Mouse (Mus musculus): ENCODE measurements around the gene Frmd6. TPM values are rescaled to one million over a fixed set of nuclear protein-coding genes. Genes with fewer than 3 reads are reported as not detected.

Gene Frmd6
- polyA plus RNA-seq, 1 experiment from 2014 or later: 12.5 TPM

DNA sequence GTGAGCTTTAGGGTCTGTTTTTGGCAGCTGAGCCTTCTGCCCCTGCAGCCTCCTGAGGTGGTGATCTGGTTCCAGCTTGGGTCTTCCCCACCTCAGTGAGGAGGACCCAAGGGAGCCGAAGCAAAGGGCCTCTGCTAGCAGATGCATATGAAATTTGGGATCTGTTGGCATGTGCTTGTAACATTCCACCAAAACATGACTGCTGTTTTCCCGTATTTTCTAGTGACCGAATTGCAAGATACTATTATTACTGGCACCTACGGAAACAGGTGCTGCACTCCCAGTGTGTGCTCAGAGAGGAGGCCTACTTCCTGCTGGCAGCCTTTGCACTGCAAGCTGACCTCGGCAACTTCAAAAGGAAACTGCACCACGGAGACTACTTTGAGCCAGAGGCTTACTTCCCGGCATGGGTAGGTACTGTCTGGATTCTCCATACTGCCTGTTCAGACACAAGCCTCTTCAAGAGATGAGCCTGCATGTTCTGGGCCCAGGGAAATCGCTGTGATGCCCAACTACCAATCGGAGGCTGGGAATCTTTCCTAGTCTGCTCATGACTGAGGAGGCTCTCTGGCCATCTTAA is 55.2 kb downstream of the Frmd6 start:
- Histone ChIP-seq H3K9me3 (ENCODE audit: control insufficient read depth, low read length) (no peaks in the 10 kb centered on the region), H3K27me3 (replicated peaks; ENCODE audit: control insufficient read depth, insufficient read depth, low read length) (no peaks in the 10 kb centered on the region), H3K4me3 (replicated peaks; ENCODE audit: low read length) (no peak overlapping the region), H3K27ac (ENCODE audit: low read length) (no peak overlapping the region), H3K36me3 (ENCODE audit: control insufficient read depth, insufficient read depth) (0 out of 2 replicates have a peak, but pooled peaks cover 3% of the 10 kb centered on the region), H3K4me1 (replicated peaks; ENCODE audit: control insufficient read depth, insufficient read depth, low read length) (peaks cover 14% of the 10 kb centered on the region; the same call in 1 of the 2 replicates), H3K4me2 (ENCODE audit: low read length) (no peak overlapping the region), H3K9ac (replicated peaks; ENCODE audit: low read depth, low read length) (no peak overlapping the region)
- ATAC-seq: no peak
- WGBS: 86% methylated on average over 9 of the region's 9 CpGs

DNA sequence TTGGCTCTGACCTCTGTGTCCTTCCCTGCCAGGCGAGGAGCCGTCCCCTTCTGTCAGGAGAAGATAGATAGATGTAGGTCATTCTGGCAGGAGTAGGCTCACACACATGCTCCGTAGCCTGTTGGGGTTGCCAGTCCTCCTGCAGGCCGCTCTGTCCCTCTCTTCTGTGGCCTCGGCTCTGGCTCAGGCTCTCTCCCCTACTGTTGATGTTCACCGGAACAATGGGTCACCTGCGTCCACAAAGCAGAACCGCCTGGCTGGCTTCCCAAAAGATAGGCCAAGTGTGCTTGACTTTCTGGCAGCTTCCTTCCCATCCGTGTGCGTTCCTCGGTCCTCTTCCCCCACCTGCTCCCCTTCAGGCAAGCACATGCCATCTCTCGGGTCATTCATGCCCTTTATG is 56.0 kb downstream of the Frmd6 start:
- H3K27me3 ChIP-seq (replicated peaks; ENCODE audit: control insufficient read depth, insufficient read depth, low read length): no peaks in the 10 kb centered on the region
- no peak overlapping the region for H3K4me2 ChIP-seq (ENCODE audit: low read length)
- no peaks in the 10 kb centered on the region for H3K9me3 ChIP-seq (ENCODE audit: control insufficient read depth, low read length)
- ATAC-seq: peak; percentile 22; the same call in 1 of the 2 replicates
- H3K4me3 ChIP-seq (replicated peaks; ENCODE audit: low read length): no peak overlapping the region
- H3K4me1 ChIP-seq (replicated peaks; ENCODE audit: control insufficient read depth, insufficient read depth, low read length): peaks cover 11% of the 10 kb centered on the region; the same call in 1 of the 2 replicates
- H3K36me3 ChIP-seq (ENCODE audit: control insufficient read depth, insufficient read depth): 0 out of 2 replicates have a peak, but pooled peaks cover 3% of the 10 kb centered on the region
- H3K9ac ChIP-seq (replicated peaks; ENCODE audit: low read depth, low read length): no peak overlapping the region
- H3K27ac ChIP-seq (ENCODE audit: low read length): no peak overlapping the region
- WGBS: 59% methylated on average over 12 of the region's 12 CpGs

DNA sequence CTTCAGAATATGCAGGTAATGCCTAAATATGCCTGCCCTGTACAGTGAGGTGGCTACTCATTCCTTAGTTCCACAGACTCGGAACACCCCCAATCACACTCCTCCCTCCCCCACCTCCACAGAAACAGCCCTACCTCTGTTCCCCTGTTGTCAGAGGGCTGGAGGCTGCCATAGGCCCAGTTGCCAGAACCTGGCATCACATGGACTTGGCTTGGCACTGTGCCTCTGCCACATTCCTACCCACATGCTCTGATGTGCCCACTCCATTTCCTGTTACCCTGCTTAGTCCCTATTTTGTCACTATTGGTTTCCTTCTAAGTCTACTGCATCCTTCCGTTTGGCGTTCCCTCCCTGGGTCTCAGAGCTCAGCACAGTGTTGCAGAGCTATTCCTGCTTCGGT is 56.5 kb downstream of the Frmd6 start:
- Histone ChIP-seq H3K27me3 (replicated peaks; ENCODE audit: control insufficient read depth, insufficient read depth, low read length) (no peaks in the 10 kb centered on the region), H3K36me3 (ENCODE audit: control insufficient read depth, insufficient read depth) (0 out of 2 replicates have a peak, but pooled peaks cover 3% of the 10 kb centered on the region), H3K4me1 (replicated peaks; ENCODE audit: control insufficient read depth, insufficient read depth, low read length) (peaks cover 11% of the 10 kb centered on the region; the same call in 1 of the 2 replicates), H3K4me3 (replicated peaks; ENCODE audit: low read length) (no peak overlapping the region), H3K27ac (ENCODE audit: low read length) (no peak overlapping the region), H3K9ac (replicated peaks; ENCODE audit: low read depth, low read length) (no peak overlapping the region), H3K4me2 (ENCODE audit: low read length) (no peak overlapping the region), H3K9me3 (ENCODE audit: control insufficient read depth, low read length) (no peaks in the 10 kb centered on the region)
- peak; percentile 51; the same call in 1 of the 2 replicates for ATAC-seq
- 87% methylated on average over 4 of the region's 4 CpGs for WGBS

DNA sequence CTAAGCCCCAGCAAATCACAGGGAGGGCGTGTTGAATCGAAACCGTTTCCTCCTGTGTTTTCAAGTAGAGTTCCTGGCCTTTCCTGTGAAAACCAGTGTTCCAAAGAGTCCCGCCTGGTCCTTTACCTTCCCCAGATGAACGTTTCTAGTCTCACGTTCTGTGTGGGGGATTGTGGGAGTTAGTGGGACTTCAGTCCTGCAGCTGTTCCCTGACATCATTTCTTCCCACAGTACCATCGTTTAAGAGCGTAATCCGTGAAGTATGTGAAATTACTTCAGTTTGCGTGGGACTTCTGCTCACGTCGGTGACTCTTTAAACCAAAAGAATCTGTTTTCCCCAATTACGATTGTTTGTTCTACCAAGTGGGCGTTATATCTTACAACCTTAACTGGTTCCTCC is 57.8 kb downstream of the Frmd6 start:
- WGBS: 90% methylated on average over 14 of the region's 14 CpGs
- Histone ChIP-seq H3K36me3 (ENCODE audit: control insufficient read depth, insufficient read depth) (0 out of 2 replicates have a peak, but pooled peaks cover 3% of the 10 kb centered on the region), H3K9ac (replicated peaks; ENCODE audit: low read depth, low read length) (no peak overlapping the region), H3K4me2 (ENCODE audit: low read length) (no peak overlapping the region), H3K4me1 (replicated peaks; ENCODE audit: control insufficient read depth, insufficient read depth, low read length) (peaks cover 8% of the 10 kb centered on the region; the same call in 1 of the 2 replicates), H3K27me3 (replicated peaks; ENCODE audit: control insufficient read depth, insufficient read depth, low read length) (no peaks in the 10 kb centered on the region), H3K9me3 (ENCODE audit: control insufficient read depth, low read length) (no peaks in the 10 kb centered on the region), H3K27ac (ENCODE audit: low read length) (no peak overlapping the region), H3K4me3 (replicated peaks; ENCODE audit: low read length) (no peak overlapping the region)
- no peak for ATAC-seq

DNA sequence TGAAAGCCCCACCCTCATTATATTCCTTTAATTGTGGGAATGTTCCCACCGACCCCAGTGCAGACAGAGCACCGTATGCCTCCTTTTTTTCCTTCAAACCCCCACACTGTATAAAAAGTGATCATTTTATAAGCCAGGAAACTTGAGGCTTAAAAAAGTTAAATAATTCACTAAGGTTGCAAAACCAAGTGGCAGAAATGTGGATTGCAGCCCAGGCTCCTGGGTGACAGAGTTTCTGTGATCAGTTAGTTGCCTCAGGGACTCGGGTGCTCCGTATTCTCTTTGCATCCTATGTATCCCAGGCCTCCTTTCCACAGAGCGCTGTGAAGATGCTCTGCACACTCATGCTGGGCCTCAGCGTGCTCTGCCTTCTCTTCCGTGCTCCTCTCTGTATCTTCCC is 58.8 kb downstream of the Frmd6 start:
- Histone ChIP-seq H3K4me1 (replicated peaks; ENCODE audit: control insufficient read depth, insufficient read depth, low read length) (peaks cover 8% of the 10 kb centered on the region; the same call in 1 of the 2 replicates), H3K4me3 (replicated peaks; ENCODE audit: low read length) (no peak overlapping the region), H3K9ac (replicated peaks; ENCODE audit: low read depth, low read length) (no peak overlapping the region), H3K27me3 (replicated peaks; ENCODE audit: control insufficient read depth, insufficient read depth, low read length) (no peaks in the 10 kb centered on the region), H3K27ac (ENCODE audit: low read length) (no peak overlapping the region), H3K36me3 (ENCODE audit: control insufficient read depth, insufficient read depth) (0 out of 2 replicates have a peak, but pooled peaks cover 3% of the 10 kb centered on the region), H3K4me2 (ENCODE audit: low read length) (no peak overlapping the region), H3K9me3 (ENCODE audit: control insufficient read depth, low read length) (no peaks in the 10 kb centered on the region)
- no peak for ATAC-seq
- WGBS: 88% methylated on average over 7 of the region's 7 CpGs

DNA sequence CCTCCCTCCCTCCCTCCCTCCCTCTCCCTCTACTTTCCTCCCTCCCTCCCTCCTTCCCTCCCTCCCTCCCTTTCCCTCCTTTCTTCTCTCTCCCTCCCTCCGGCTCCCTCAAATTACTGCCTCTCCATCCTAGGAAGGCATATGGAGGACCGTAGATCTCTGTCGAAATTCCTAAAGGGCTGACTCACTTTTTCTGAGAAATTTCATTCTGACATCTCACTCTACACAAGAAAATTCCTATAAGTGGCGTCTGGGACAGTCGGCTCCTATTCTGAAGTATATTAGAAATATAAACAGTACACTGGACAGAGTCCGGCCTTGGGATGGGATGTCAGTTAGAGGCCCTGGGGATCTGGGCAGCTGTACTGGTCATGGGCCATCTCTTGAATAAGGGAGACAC is 59.7 kb downstream of the Frmd6 start:
- Histone ChIP-seq H3K4me2 (ENCODE audit: low read length) (no peak overlapping the region), H3K36me3 (ENCODE audit: control insufficient read depth, insufficient read depth) (0 out of 2 replicates have a peak, but pooled peaks cover 3% of the 10 kb centered on the region), H3K9me3 (ENCODE audit: control insufficient read depth, low read length) (no peaks in the 10 kb centered on the region), H3K27ac (ENCODE audit: low read length) (no peak overlapping the region), H3K4me3 (replicated peaks; ENCODE audit: low read length) (no peak overlapping the region), H3K27me3 (replicated peaks; ENCODE audit: control insufficient read depth, insufficient read depth, low read length) (no peaks in the 10 kb centered on the region), H3K9ac (replicated peaks; ENCODE audit: low read depth, low read length) (no peak overlapping the region), H3K4me1 (replicated peaks; ENCODE audit: control insufficient read depth, insufficient read depth, low read length) (peaks cover 8% of the 10 kb centered on the region; the same call in 1 of the 2 replicates)
- 91% methylated on average over 6 of the region's 6 CpGs for WGBS
- no peak for ATAC-seq

DNA sequence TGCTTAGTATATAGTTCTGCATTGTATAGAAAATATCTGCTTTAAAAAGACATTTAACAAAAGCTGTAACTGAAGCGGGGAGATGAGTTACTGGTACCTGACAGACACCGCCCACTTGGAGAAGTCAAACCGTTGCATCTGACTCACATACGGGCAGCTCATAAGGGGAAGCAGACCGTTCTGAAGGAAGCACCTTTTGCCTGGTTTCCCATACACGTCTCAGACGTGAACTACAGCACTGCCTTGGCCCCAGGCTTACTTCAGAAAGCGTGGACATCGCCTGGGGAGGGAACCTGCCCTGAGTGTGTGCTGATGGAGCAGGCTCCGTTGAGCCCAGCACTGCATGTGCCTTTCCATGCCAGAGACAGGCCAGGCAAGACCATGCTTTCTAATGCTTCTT is 60.3 kb downstream of the Frmd6 start:
- H3K4me1 ChIP-seq (replicated peaks; ENCODE audit: control insufficient read depth, insufficient read depth, low read length): peaks cover 8% of the 10 kb centered on the region; the same call in 1 of the 2 replicates
- no peak for ATAC-seq
- no peaks in the 10 kb centered on the region for H3K27me3 ChIP-seq (replicated peaks; ENCODE audit: control insufficient read depth, insufficient read depth, low read length)
- H3K36me3 ChIP-seq (ENCODE audit: control insufficient read depth, insufficient read depth): peaks cover 8% of the 10 kb centered on the region; the same call in 1 of the 2 replicates
- no peak overlapping the region for H3K9ac ChIP-seq (replicated peaks; ENCODE audit: low read depth, low read length)
- no peak overlapping the region for H3K27ac ChIP-seq (ENCODE audit: low read length)
- WGBS: 89% methylated on average over 10 of the region's 10 CpGs
- H3K4me2 ChIP-seq (ENCODE audit: low read length): no peak overlapping the region
- no peak overlapping the region for H3K4me3 ChIP-seq (replicated peaks; ENCODE audit: low read length)
- H3K9me3 ChIP-seq (ENCODE audit: control insufficient read depth, low read length): no peaks in the 10 kb centered on the region

DNA sequence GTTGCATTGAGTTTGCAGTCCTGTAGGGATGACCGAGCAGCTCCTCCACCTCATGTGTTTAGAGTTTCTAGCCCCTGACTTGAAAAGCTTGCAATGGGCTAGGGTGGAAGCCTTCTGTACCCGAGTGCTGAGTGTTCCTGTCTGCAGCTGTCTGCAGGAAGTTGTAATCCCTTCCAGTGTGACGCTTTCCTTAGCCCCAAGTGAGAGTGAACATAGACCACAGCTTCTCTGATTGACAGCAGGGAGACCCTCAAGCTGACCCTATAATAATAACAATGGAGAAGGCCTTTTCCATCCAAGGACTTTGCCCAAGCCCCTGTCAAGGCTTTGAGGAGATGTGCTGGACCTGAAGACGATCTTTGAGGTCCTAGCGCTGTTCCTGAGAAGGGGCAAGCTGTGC is 65.1 kb downstream of the Frmd6 start:
- Histone ChIP-seq H3K27me3 (replicated peaks; ENCODE audit: control insufficient read depth, insufficient read depth, low read length) (no peaks in the 10 kb centered on the region), H3K36me3 (ENCODE audit: control insufficient read depth, insufficient read depth) (peaks cover 6% of the 10 kb centered on the region), H3K9ac (replicated peaks; ENCODE audit: low read depth, low read length) (no peak overlapping the region), H3K4me2 (ENCODE audit: low read length) (no peak overlapping the region), H3K4me1 (replicated peaks; ENCODE audit: control insufficient read depth, insufficient read depth, low read length) (no peaks in the 10 kb centered on the region), H3K27ac (ENCODE audit: low read length) (no peak overlapping the region), H3K9me3 (ENCODE audit: control insufficient read depth, low read length) (no peaks in the 10 kb centered on the region), H3K4me3 (replicated peaks; ENCODE audit: low read length) (no peak overlapping the region)
- no peak for ATAC-seq
- WGBS: 79% methylated on average over 5 of the region's 5 CpGs

DNA sequence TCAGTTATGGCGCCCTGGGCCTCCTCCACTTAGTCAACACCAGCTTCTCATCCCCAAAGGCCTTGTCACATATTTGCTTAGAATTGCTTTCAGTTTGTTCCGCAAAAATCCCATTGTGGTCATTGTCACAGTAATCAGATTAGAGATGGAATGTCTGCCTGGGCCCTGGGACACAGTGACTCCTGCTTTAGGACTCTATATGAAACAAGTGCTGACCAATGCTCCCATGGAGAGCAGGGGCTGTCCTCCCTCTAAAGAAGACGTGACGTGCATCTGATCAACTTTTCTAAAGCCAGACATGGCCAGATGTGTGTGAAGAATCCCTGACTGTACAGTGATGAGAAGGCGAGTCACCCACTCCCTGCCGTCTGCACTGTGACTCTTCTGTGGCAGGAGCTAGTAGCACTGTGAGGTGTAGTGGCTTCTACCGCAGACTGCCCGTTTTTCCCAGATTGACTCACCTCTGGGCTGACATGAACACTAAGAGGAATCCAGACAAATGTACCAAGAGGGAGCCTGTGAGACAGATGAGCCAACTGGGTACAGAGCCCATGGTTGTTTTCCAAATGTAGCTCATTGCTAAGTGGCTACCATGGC is 65.7 kb downstream of the Frmd6 start:
- Histone ChIP-seq H3K4me3 (replicated peaks; ENCODE audit: low read length) (no peak overlapping the region), H3K27me3 (replicated peaks; ENCODE audit: control insufficient read depth, insufficient read depth, low read length) (no peaks in the 10 kb centered on the region), H3K9ac (replicated peaks; ENCODE audit: low read depth, low read length) (no peak overlapping the region), H3K36me3 (ENCODE audit: control insufficient read depth, insufficient read depth) (peaks cover 6% of the 10 kb centered on the region), H3K4me1 (replicated peaks; ENCODE audit: control insufficient read depth, insufficient read depth, low read length) (no peaks in the 10 kb centered on the region), H3K9me3 (ENCODE audit: control insufficient read depth, low read length) (no peaks in the 10 kb centered on the region), H3K27ac (ENCODE audit: low read length) (no peak overlapping the region), H3K4me2 (ENCODE audit: low read length) (no peak overlapping the region)
- no peak for ATAC-seq
- 86% methylated on average over 8 of the region's 8 CpGs for WGBS

Data from forebrain, embryonic 16.5 days (tissue).